Mouse (Mus musculus) kidney, adult 2 months (tissue): ENCODE data around the gene Asxl2.

Source experiments
- CTCF ChIP-seq: fragments of 200-500 bp; conservative IDR thresholded peaks from 2 replicates; pipeline ENCODE4 v1.5.1; 2011; ENCODE audit warnings: low read depth, mild to moderate bottlenecking, control low read depth, low read length, moderate library complexity, mixed read lengths; ENCODE audit not compliant: insufficient read depth, insufficient read length
- POLR2A ChIP-seq: fragments of 200-500 bp; IDR thresholded peaks from one replicate; pipeline ENCODE4 v1.6.1; 2011; ENCODE audit warnings: low read depth, low read length, control low read depth

DNA sequence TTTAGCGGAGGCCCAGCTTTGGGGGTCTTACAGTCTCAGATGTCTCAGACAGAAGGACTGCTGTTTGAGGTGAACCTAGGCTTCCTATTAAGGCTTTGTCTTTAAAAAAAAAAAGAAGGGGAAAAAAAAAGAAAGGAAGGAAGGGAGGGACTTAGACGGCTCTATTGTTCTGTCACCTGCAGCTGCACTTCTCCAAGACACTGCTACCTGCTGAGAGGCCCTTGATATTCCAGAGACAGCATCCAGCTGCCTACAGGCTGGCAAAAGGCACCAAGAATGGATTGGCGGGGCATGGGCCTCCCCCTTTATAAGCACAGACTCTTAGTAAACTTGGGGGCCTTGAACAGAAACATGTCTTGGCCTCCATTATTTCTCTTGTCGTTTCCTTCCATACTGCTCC, 11.7 kb upstream of the Asxl2 start:
- TF ChIP-seq CTCF (no peak), POLR2A (no peak)
